ENCODE assay signal across 9 mouse cellular contexts in genomic region chr3:135505369-135505909, GRCm38 (mm10). TPM values are rescaled to one million over a fixed set of nuclear protein-coding genes. Genes with fewer than 3 reads are reported as not detected.
DNase-seq lines count a peak whose midpoint lies in the region; ATAC-seq and TF ChIP-seq lines count a peak whose summit lies in the region.
"Had no signal": no experiment of that assay in that cellular context is flagged by ENCODE, and none has a peak within 500 bp of the region (broad histone marks: within the 10 kb centered on the region; RNA-seq: fewer than 3 reads in every experiment).

No protein-coding gene starts in this region.

- TF ChIP-seq RAD21 in MEL (IDR thresholded peaks at IDR 0.05; ENCODE audit: low read depth, low read length), result peak; percentile 67

- peak; percentile 90 for ATAC-seq in neutrophil, adult 5-6 weeks (ENCODE audit: extremely low read depth, insufficient number of reproducible peaks, low FRiP score, poor library complexity, severe bottlenecking)

- no peaks in the 10 kb centered on the region for H3K9me3 ChIP-seq in MEL (replicated peaks; ENCODE audit: insufficient read depth, low read length)
- H3K9me3 ChIP-seq: megakaryocyte, embryonic 14.5 days had no signal

- intact Hi-C loops in heart, postnatal 10 days (cut with DNase I), result no loop called here
- intact Hi-C loops in left cerebral cortex, postnatal 4 days (cut with DNase I), result no loop called here

- no peak overlapping the region for H3K4me3 ChIP-seq in MEL (ENCODE audit: control insufficient read depth in 1 of 2, insufficient read depth in 1 of 2, low read depth in 2 of 2, low read length in 2 of 2)
- H3K4me3 ChIP-seq: megakaryocyte, embryonic 14.5 days had no signal

- no peak overlapping the region for H3K27ac ChIP-seq in MEL (ENCODE audit: control insufficient read depth, low read depth, low read length)

- TF ChIP-seq CTCF in MEL (IDR thresholded peaks at IDR 0.05 in 2 of 3, conservative IDR thresholded peaks at IDR 0.05 in 1 of 3; ENCODE audit: control insufficient read depth in 1 of 3, insufficient read depth in 1 of 3, low read depth in 2 of 3, low read length in 3 of 3, poor library complexity in 1 of 3, severe bottlenecking in 1 of 3), result peak; percentile 86 to 94 (median 94)

- TF ChIP-seq POLR2A in MEL (IDR thresholded peaks at IDR 0.05; ENCODE audit: control insufficient read depth in 1 of 2, insufficient read depth in 1 of 2, low read depth in 1 of 2, low read length in 2 of 2, poor library complexity in 1 of 2), result no peak

- no peak for TF ChIP-seq EP300 in MEL (IDR thresholded peaks at IDR 0.05; ENCODE audit: low read depth in 1 of 2, low read length in 2 of 2)

- no peak overlapping the region for H3K9ac ChIP-seq in MEL (ENCODE audit: control insufficient read depth, low read depth, low read length, poor library complexity, severe bottlenecking)

- no peaks in the 10 kb centered on the region for H3K79me2 ChIP-seq in MEL (ENCODE audit: control insufficient read depth, insufficient read depth, low read length, poor library complexity)

- H3K27me3 ChIP-seq in MEL (ENCODE audit: control insufficient read depth in 1 of 2, insufficient read depth in 2 of 2, low read length in 2 of 2), result no peaks in the 10 kb centered on the region

- no peaks in the 10 kb centered on the region for H3K4me1 ChIP-seq in MEL (ENCODE audit: control insufficient read depth in 1 of 2, insufficient read depth in 2 of 2, low read length in 2 of 2)

- peak; percentile 34 to 50 for DNase-seq in left cerebral cortex, adult 18-20 months (ENCODE audit: low spot score in 2 of 2)
- no peak for DNase-seq in left cerebral cortex, adult 11 months (ENCODE audit: low spot score)
- DNase-seq in MEL (ENCODE audit: low read depth, low spot score), result peak; percentile 66
- DNase-seq in cerebellum, adult 18-20 months, result peak; percentile 52 to 71
- peak; percentile 49 to 73 for DNase-seq in heart, postnatal 10 days
- DNase-seq in left cerebral cortex, postnatal 4 days, result peak; percentile 32
- DNase-seq in yolk sac, embryonic 10.5 days (ENCODE audit: low spot score), result peak; percentile 82

- H3K36me3 ChIP-seq in MEL (ENCODE audit: control insufficient read depth in 1 of 2, insufficient read depth in 2 of 2, low read length in 2 of 2), result no peaks in the 10 kb centered on the region

TF ChIP-seq in MEL, 35 proteins besides CTCF, POLR2A, EP300 and RAD21:
- no peak for TF ChIP-seq MYC (IDR thresholded peaks at IDR 0.05; ENCODE audit: low read depth, low read length)
- no peak for TF ChIP-seq USF1 (IDR thresholded peaks at IDR 0.05; ENCODE audit: low read depth, low read length)
- TF ChIP-seq GATA1 (IDR thresholded peaks at IDR 0.05; ENCODE audit: low read depth, low read length), result no peak
- TF ChIP-seq GABPA (IDR thresholded peaks at IDR 0.05; ENCODE audit: low read depth, low read length), result no peak
- TF ChIP-seq ZKSCAN1 (IDR thresholded peaks at IDR 0.05; ENCODE audit: low read depth, low read length), result no peak
- no peak for TF ChIP-seq CHD2 (IDR thresholded peaks at IDR 0.05; ENCODE audit: low read length)
- peak; percentile 80 for TF ChIP-seq SMC3 (IDR thresholded peaks at IDR 0.05; ENCODE audit: low read depth, low read length)
- TF ChIP-seq UBTF (IDR thresholded peaks at IDR 0.05; ENCODE audit: borderline replicate concordance, insufficient read depth, low read depth, low read length), result no peak
- no peak for TF ChIP-seq ETS1 (IDR thresholded peaks at IDR 0.05; ENCODE audit: low read depth, low read length)
- TF ChIP-seq ZC3H11A (IDR thresholded peaks at IDR 0.05; ENCODE audit: low read depth, low read length), result peak; percentile 61

RNA-seq across cellular contexts. Expression of gene Manba, which starts 20.0 kb away (rescaled TPM):
- 10 to 100 TPM in 1 of 2 experiments, 1 to 10 TPM in 1; 9.1 to 10.1 TPM for total RNA-seq in left cerebral cortex, adult 18-20 months (2021)
- total RNA-seq in MEL (2012; rRNA removed), result 8.1 and 9.1 TPM in 2 replicates
- polyA plus RNA-seq in MEL (2012; ENCODE audit: insufficient read depth in 1 of 2, insufficient read length in 2 of 2, low read depth in 1 of 2, low replicate concordance in 2 of 2, missing spikeins in 1 of 2), result 10 to 100 TPM in 1 of 2 experiments, not detected in 1; 10.6 TPM
- 10 to 100 TPM; 22.5 to 26.8 TPM for total RNA-seq in heart, postnatal 10 days (2021)
- total RNA-seq in left cerebral cortex, postnatal 4 days (2021), result 1 to 10 TPM; 4.9 to 5.6 TPM
- total RNA-seq in neutrophil, adult 5-6 weeks (2017), result 36.7 and 45.9 TPM in 2 replicates
